Mouse (Mus musculus) forebrain, embryonic 13.5 days (tissue): ENCODE results near the gene Fancg. TPM values are rescaled to one million over a fixed set of nuclear protein-coding genes. Genes with fewer than 3 reads are reported as not detected.
"Not testable (repeated sequence)": the region's sequence is repeated elsewhere in the genome, so short reads cannot be mapped to it uniquely, and the experiment has no call there.

ENCODE experiments used
- ATAC-seq: fragments of 200-750 bp; cut with Nextera tagmentation; 2 replicates; pipeline ENCODE4 v1.8.0; 2017
- H3K27ac ChIP-seq: fragments of 300-500 bp; sonication (generic); 2 replicates; pipeline ENCODE4 v1.5.1; 2015; ENCODE audit warnings: inconsistent platforms, mild to moderate bottlenecking, moderate library complexity
- H3K27me3 ChIP-seq: fragments of 300-500 bp; sonication (generic); 2 replicates; pipeline ENCODE4 v1.6.1; 2015; ENCODE audit warnings: mild to moderate bottlenecking, inconsistent platforms
- H3K36me3 ChIP-seq: fragments of 300-500 bp; sonication (generic); 2 replicates; pipeline ENCODE4 v1.6.1; 2015; ENCODE audit warnings: mild to moderate bottlenecking, inconsistent platforms; ENCODE audit not compliant: poor library complexity, severe bottlenecking
- H3K4me1 ChIP-seq: fragments of 300-500 bp; sonication (generic); 2 replicates; pipeline ENCODE4 v1.6.1; 2015; ENCODE audit warnings: inconsistent platforms
- H3K4me2 ChIP-seq: fragments of 300-500 bp; sonication (generic); 2 replicates; pipeline ENCODE4 v1.6.1; 2015; ENCODE audit warnings: inconsistent platforms, mild to moderate bottlenecking, moderate library complexity
- H3K4me3 ChIP-seq: fragments of 300-500 bp; sonication (generic); 2 replicates; pipeline ENCODE4 v1.5.1; 2015; ENCODE audit warnings: mild to moderate bottlenecking, inconsistent platforms
- H3K9ac ChIP-seq: fragments of 300-500 bp; sonication (generic); 2 replicates; pipeline ENCODE4 v1.6.1; 2015; ENCODE audit warnings: mild to moderate bottlenecking, inconsistent platforms
- H3K9me3 ChIP-seq: fragments of 300-500 bp; sonication (generic); replicated peaks from 2 replicates; pipeline ENCODE4 v1.6.1; 2016; ENCODE audit warnings: inconsistent platforms
- WGBS: fragments of 180-500 bp; shearing (Covaris S2); methylation state at CpG from one replicate; pipeline ENCODE4 v1.1.7; 2015; 5-methylcytosine and 5-hydroxymethylcytosine counted together
- polyA plus RNA-seq: library from polyadenylated mRNA; unstranded; fragments of >200 nt; fragmentation: Nextera tagmentation; extraction: Ambion mirVana; gene quantifications from 2 replicates; pipeline ENCODE4 v1.2.1, GENCODE M21; 2015

The Fancg gene
- polyA plus RNA-seq, 1 experiment from 2014 or later, result 22.9 TPM

DNA sequence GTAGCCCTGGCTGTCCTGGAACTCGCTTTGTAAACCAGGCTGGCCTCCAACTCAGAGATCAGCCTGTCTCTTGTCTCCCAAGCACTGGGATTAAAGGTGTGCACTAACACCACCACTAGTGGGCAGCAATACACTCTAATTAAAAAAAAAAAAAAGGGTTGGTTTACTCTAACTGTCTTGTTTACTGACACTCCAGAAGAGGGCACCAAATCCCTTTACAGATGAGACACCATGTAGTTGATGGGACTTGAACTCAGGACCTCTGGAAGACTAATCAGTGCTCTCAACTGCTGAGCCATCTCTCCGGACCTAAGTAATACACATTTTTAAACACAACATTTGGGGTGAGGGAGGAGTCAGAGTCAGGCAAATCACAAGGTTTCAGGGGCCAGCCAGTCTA, 4.5 kb downstream of the Fancg start:
- WGBS, result 64% methylated on average over 2 of the region's 2 CpGs
- no peak for ATAC-seq
- H3K4me1 ChIP-seq, result peaks cover 20% of the 10 kb centered on the region

GRCm38 (mm10) chr4:43004951-43005350, 5.4 kb downstream of the Fancg start:
- ATAC-seq, result no peak
- H3K36me3 ChIP-seq, result peaks cover 18% of the 10 kb centered on the region
- H3K27me3 ChIP-seq, result no peaks in the 10 kb centered on the region
- peaks cover 19% of the 10 kb centered on the region for H3K4me1 ChIP-seq
- 94% methylated on average over 3 of the region's 3 CpGs for WGBS
- no peak overlapping the region for H3K4me3 ChIP-seq
- H3K4me2 ChIP-seq, result no peak overlapping the region
- no peak overlapping the region for H3K9ac ChIP-seq
- H3K27ac ChIP-seq, result no peak overlapping the region
- H3K9me3 ChIP-seq, result no peaks in the 10 kb centered on the region

More for the DNA sequence above, 4.5 kb downstream of the Fancg start:
- Histone ChIP-seq H3K4me2 (no peak overlapping the region), H3K9ac (no peak overlapping the region), H3K27ac (no peak overlapping the region), H3K36me3 (peaks cover 18% of the 10 kb centered on the region), H3K4me3 (no peak overlapping the region), H3K27me3 (no peaks in the 10 kb centered on the region), H3K9me3 (no peaks in the 10 kb centered on the region)

- H3K4me1 ChIP-seq, result peaks cover 19% of the 10 kb centered on the region
- H3K4me3 ChIP-seq, result no peak overlapping the region
- H3K27me3 ChIP-seq, result no peaks in the 10 kb centered on the region
- H3K9ac ChIP-seq, result no peak overlapping the region
- H3K4me2 ChIP-seq, result no peak overlapping the region
- no peak overlapping the region for H3K27ac ChIP-seq
- H3K9me3 ChIP-seq, result no peaks in the 10 kb centered on the region
- H3K36me3 ChIP-seq, result peaks cover 18% of the 10 kb centered on the region
- WGBS, result 78% methylated on average over 12 of the region's 12 CpGs
- ATAC-seq, result no peak
These were observed 7.4 kb downstream of the Fancg start for GRCm38 (mm10) chr4:43002756-43003439.

DNA sequence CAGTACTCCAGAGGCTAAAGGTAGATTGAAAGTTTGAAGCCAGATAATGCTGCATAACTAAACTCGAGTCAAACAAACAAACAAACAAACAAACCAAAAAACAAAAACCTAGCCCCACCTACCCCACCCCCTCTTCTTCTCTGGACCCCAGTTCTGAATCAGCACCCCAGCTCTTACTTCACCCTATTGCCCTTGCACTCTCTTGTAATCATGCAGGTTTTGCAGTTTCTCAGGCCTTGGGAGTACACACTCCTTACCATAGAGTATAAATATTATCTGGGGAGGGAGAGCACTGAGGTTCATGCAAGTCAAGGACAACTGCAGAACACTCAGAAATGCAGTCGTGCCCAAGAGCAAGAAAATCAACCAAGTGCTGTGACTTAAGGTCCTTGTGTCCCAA, 9.0 kb downstream of the Fancg start:
- ATAC-seq, result no peak
- Histone ChIP-seq H3K4me2 (no peak overlapping the region), H3K27ac (peak overlapping the region; percentile 99), H3K36me3 (peaks cover 13% of the 10 kb centered on the region), H3K9me3 (no peaks in the 10 kb centered on the region), H3K9ac (no peak overlapping the region), H3K27me3 (no peaks in the 10 kb centered on the region), H3K4me3 (no peak overlapping the region), H3K4me1 (peaks cover 29% of the 10 kb centered on the region)
- 97% methylated on average over 2 of the region's 2 CpGs for WGBS

- peak; percentile 99 for ATAC-seq
- peaks cover 21% of the 10 kb centered on the region for H3K36me3 ChIP-seq
- not testable (repeated sequence) for H3K27me3 ChIP-seq, H3K9me3 ChIP-seq
- H3K4me3 ChIP-seq, result peak within 1 kb of the TSS; percentile 98
- peak within 1 kb of the TSS; percentile 99 for H3K27ac ChIP-seq
- peak within 1 kb of the TSS; percentile 98 for H3K9ac ChIP-seq
- under 1% methylated on average over 41 of the region's 56 CpGs for WGBS
- H3K4me2 ChIP-seq, result peak within 1 kb of the TSS; percentile 89
- H3K4me1 ChIP-seq, result peaks cover 29% of the 10 kb centered on the region
These were observed 9.9 kb downstream of the Fancg start, which contains the start of gene Vcp for GRCm38 (mm10) chr4:43000141-43000986. TSS of gene Vcp (minus strand) at chr4:43000507.

DNA sequence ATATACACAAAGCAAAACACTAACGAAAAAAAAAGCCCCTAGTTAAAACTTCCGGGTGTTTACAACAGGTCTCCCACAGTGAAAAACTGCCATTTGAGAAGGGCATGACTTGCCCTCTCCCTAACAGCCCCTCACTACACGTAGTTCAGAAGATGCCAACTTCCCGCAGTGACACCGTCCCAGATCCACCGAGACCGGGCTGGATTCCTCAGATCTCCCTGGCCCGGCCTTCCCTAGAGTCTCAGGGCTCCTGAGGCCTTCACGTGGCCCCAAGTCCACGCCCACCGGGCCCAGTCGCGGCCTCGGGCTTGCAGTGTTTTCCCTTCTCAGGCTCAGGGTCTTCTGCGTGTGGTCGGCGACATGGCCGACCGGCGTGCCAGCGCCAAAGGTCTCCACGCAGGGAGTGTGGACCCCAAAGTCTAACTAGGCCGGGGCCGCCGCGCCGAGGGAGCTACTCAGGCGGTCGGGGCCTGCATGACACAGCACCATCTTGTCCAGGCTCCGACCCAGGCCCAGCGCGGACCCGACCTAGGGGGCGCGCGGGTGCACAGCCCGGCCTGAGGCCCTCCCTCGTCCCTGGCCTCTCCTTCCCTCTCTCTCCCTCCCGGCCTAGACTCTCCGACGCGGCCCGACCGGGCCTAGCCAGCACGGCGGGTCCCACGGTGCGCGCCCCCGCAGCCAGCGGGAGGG, 10.7 kb downstream of the Fancg start:
- Histone ChIP-seq H3K27me3 (no peaks in the 10 kb centered on the region), H3K4me3 (peak overlapping the region; percentile 98), H3K36me3 (peaks cover 22% of the 10 kb centered on the region), H3K4me2 (peak overlapping the region; percentile 89), H3K9me3 (no peaks in the 10 kb centered on the region), H3K27ac (peak overlapping the region; percentile 99), H3K9ac (peak overlapping the region; percentile 98), H3K4me1 (peaks cover 29% of the 10 kb centered on the region)
- ATAC-seq, result peak; percentile 73
- WGBS, result under 1% methylated on average over 49 of the region's 51 CpGs

DNA sequence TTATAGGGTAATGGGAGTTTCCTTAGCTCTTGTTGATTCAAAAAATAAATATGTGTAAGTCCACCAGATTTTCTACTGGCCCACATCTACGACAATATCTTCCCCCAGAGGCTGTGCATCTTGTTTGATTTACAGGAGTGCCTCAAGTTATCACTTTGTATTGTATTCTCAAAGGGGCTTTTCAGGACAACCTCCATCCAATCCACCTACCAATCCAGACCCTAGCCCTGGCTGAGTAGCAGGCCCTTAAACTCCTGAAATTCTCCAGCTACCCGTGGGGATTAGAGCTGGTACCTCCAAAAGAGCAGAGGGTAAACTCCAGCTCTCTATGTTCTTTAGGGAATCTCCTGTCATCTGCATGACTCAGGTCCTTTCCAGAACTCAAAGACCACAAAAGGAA, 12.3 kb downstream of the Fancg start:
- peaks cover 29% of the 10 kb centered on the region for H3K4me1 ChIP-seq
- no peak overlapping the region for H3K27ac ChIP-seq
- peaks cover 37% of the 10 kb centered on the region for H3K36me3 ChIP-seq
- peak overlapping the region; percentile 98; the same call in 1 of the 2 replicates for H3K9ac ChIP-seq
- WGBS, result 59% methylated on average over 2 of the region's 2 CpGs
- peak overlapping the region; percentile 98 for H3K4me3 ChIP-seq
- H3K27me3 ChIP-seq, result no peaks in the 10 kb centered on the region
- H3K9me3 ChIP-seq, result no peaks in the 10 kb centered on the region
- peak overlapping the region; percentile 89 for H3K4me2 ChIP-seq
- ATAC-seq, result no peak

GRCm38 (mm10) chr4:42988296-42988695, 22.0 kb downstream of the Fancg start:
- H3K27me3 ChIP-seq, result no peaks in the 10 kb centered on the region
- H3K9me3 ChIP-seq, result no peaks in the 10 kb centered on the region
- 83% methylated on average over 1 of the region's 1 CpGs for WGBS
- H3K4me2 ChIP-seq, result no peak overlapping the region
- no peak overlapping the region for H3K27ac ChIP-seq
- no peaks in the 10 kb centered on the region for H3K4me1 ChIP-seq
- peaks cover 98% of the 10 kb centered on the region for H3K36me3 ChIP-seq
- no peak overlapping the region for H3K4me3 ChIP-seq
- ATAC-seq, result no peak
- H3K9ac ChIP-seq, result no peak overlapping the region

DNA sequence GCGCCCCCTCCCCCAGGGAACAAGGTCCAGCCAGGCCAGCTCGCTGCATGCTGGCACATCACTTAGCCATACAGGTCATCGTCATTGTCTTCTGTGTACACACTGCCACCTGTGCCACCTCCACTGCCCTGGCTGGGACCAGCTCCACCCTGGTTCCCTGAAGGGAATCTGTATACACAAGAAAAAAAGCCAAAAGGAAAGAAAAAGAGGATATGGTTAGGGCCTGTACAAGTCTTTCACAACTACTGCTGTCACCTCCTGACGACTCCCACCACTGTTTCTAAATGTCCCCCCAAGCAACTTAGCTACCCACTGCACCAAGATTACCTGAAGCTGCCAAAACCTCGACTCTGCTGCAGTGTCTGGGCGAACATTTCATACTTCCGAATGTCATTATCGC, 29.8 kb downstream of the Fancg start:
- not testable (repeated sequence) for ATAC-seq, H3K9me3 ChIP-seq, H3K27me3 ChIP-seq, H3K4me1 ChIP-seq, H3K4me3 ChIP-seq, H3K4me2 ChIP-seq, H3K9ac ChIP-seq, H3K27ac ChIP-seq
- H3K36me3 ChIP-seq, result peaks cover 88% of the 10 kb centered on the region
- 91% methylated on average over 8 of the region's 8 CpGs for WGBS

- Histone ChIP-seq H3K4me1 (no peaks in the 10 kb centered on the region), H3K27me3 (no peaks in the 10 kb centered on the region), H3K27ac (no peak overlapping the region), H3K4me2 (no peak overlapping the region), H3K4me3 (no peak overlapping the region), H3K9me3 (no peaks in the 10 kb centered on the region), H3K9ac (no peak overlapping the region), H3K36me3 (peaks cover 64% of the 10 kb centered on the region)
- WGBS, result 90% methylated on average over 4 of the region's 4 CpGs
- no peak for ATAC-seq
These were observed 32.2 kb downstream of the Fancg start for GRCm38 (mm10) chr4:42978062-42978461.

- Histone ChIP-seq H3K4me3 (no peak overlapping the region), H3K27me3 (no peaks in the 10 kb centered on the region), H3K4me2 (no peak overlapping the region), H3K27ac (no peak overlapping the region), H3K9ac (peak overlapping the region; percentile 8; the same call in 1 of the 2 replicates), H3K4me1 (no peaks in the 10 kb centered on the region), H3K9me3 (no peaks in the 10 kb centered on the region), H3K36me3 (peaks cover 25% of the 10 kb centered on the region)
- WGBS, result 83% methylated on average over 5 of the region's 5 CpGs
- ATAC-seq, result no peak
These were observed 36.4 kb downstream of the Fancg start for GRCm38 (mm10) chr4:42973868-42974267.

- H3K27ac ChIP-seq, result no peak overlapping the region
- 82% methylated on average over 4 of the region's 4 CpGs for WGBS
- H3K27me3 ChIP-seq, result no peaks in the 10 kb centered on the region
- H3K4me3 ChIP-seq, result no peak overlapping the region
- H3K9ac ChIP-seq, result no peak overlapping the region
- no peak overlapping the region for H3K4me2 ChIP-seq
- ATAC-seq, result no peak
- no peaks in the 10 kb centered on the region for H3K9me3 ChIP-seq
- H3K36me3 ChIP-seq, result peaks cover 16% of the 10 kb centered on the region
- no peaks in the 10 kb centered on the region for H3K4me1 ChIP-seq
These were observed 37.4 kb downstream of the Fancg start for GRCm38 (mm10) chr4:42972952-42973351.
